Mouse (Mus musculus): ENCODE measurements at regions not wholly inside any gene's neighbourhood (a gene's known extent, or its start where the extent isn't known, plus 50 kb on each side); places are given as distances from the start of the nearest gene placed in this dataset.
"Not testable (repeated sequence)": the region's sequence is repeated elsewhere in the genome, so short reads cannot be mapped to it uniquely, and the experiment has no call there.

GRCm38 (mm10) chr15:96828681-96829080, 129.2 kb upstream of the Slc38a2 start:
- no peak for DNase-seq (ENCODE audit: low read depth, low spot score)

- no peak for DNase-seq (ENCODE audit: low read depth, low spot score)
These were observed 128.4 kb upstream of the Slc38a2 start for GRCm38 (mm10) chr15:96827931-96828330.

GRCm38 (mm10) chr15:96818435-96818834, 118.9 kb upstream of the Slc38a2 start:
- no peak for DNase-seq (ENCODE audit: low read depth, low spot score)

GRCm38 (mm10) chr15:96817626-96818025, 118.1 kb upstream of the Slc38a2 start:
- DNase-seq (ENCODE audit: low read depth, low spot score): no peak

- DNase-seq (ENCODE audit: low read depth, low spot score): no peak
These were observed 117.6 kb upstream of the Slc38a2 start for GRCm38 (mm10) chr15:96816997-96817570.

GRCm38 (mm10) chr15:96813472-96813871, 113.9 kb upstream of the Slc38a2 start:
- no peak for DNase-seq (ENCODE audit: low read depth, low spot score)

GRCm38 (mm10) chr15:96802729-96803053, 103.2 kb upstream of the Slc38a2 start:
- no peak for DNase-seq (ENCODE audit: low read depth, low spot score)

GRCm38 (mm10) chr15:96802034-96802728, 102.7 kb upstream of the Slc38a2 start:
- DNase-seq (ENCODE audit: low read depth, low spot score): no peak

- DNase-seq (ENCODE audit: low read depth, low spot score): no peak
These were observed 99.7 kb upstream of the Slc38a2 start for GRCm38 (mm10) chr15:96799228-96799627.

- no peak for DNase-seq (ENCODE audit: low read depth, low spot score)
These were observed 98.2 kb upstream of the Slc38a2 start for GRCm38 (mm10) chr15:96797615-96798270.

GRCm38 (mm10) chr15:96794177-96794719, 94.7 kb upstream of the Slc38a2 start:
- DNase-seq (ENCODE audit: low read depth, low spot score): no peak

- no peak for DNase-seq (ENCODE audit: low read depth, low spot score)
These were observed 93.7 kb upstream of the Slc38a2 start for GRCm38 (mm10) chr15:96793251-96793650.

GRCm38 (mm10) chr15:96791306-96791705, 91.8 kb upstream of the Slc38a2 start:
- no peak for DNase-seq (ENCODE audit: low read depth, low spot score)

GRCm38 (mm10) chr15:96787921-96788320, 88.4 kb upstream of the Slc38a2 start:
- not testable (repeated sequence) for DNase-seq (ENCODE audit: low read depth, low spot score)

- DNase-seq (ENCODE audit: low read depth, low spot score): no peak
These were observed 85.0 kb upstream of the Slc38a2 start for GRCm38 (mm10) chr15:96784578-96784977.

GRCm38 (mm10) chr15:96781560-96781959, 82.0 kb upstream of the Slc38a2 start:
- DNase-seq (ENCODE audit: low read depth, low spot score): no peak

GRCm38 (mm10) chr15:96780606-96781005, 81.1 kb upstream of the Slc38a2 start:
- DNase-seq (ENCODE audit: low read depth, low spot score): no peak

GRCm38 (mm10) chr15:96779358-96779757, 79.8 kb upstream of the Slc38a2 start:
- no peak for DNase-seq (ENCODE audit: low read depth, low spot score)

- DNase-seq (ENCODE audit: low read depth, low spot score): no peak
These were observed 78.9 kb upstream of the Slc38a2 start for GRCm38 (mm10) chr15:96778321-96778926.

- DNase-seq (ENCODE audit: low read depth, low spot score): no peak
These were observed 77.0 kb upstream of the Slc38a2 start for GRCm38 (mm10) chr15:96776476-96777075.

GRCm38 (mm10) chr15:96775129-96775528, 75.6 kb upstream of the Slc38a2 start:
- no peak for DNase-seq (ENCODE audit: low read depth, low spot score)

- no peak for DNase-seq (ENCODE audit: low read depth, low spot score)
These were observed 75.1 kb upstream of the Slc38a2 start for GRCm38 (mm10) chr15:96774664-96775063.
